Mouse (Mus musculus) kidney, postnatal 25 days (tissue): Measurements from ENCODE around the gene Dnajb5.

Source experiments
- DNase-seq, 2 experiments: peaks; one replicate each; pipeline ENCODE4 v3.0.0; 2021; ENCODE audit warnings: mixed read lengths in 2 of 2

Dnajb5 gene

GRCm38 (mm10) chr4:42945043-42945442 lies 4.6 kb upstream of the Dnajb5 start:
- DNase-seq: peak; percentile 38 to 55

- DNase-seq: no peak
Measured at GRCm38 (mm10) chr4:42945445-42945844, 4.2 kb upstream of the Dnajb5 start.

- peak in 1 of 2 experiments; percentile 78 for DNase-seq
Measured at GRCm38 (mm10) chr4:42945952-42946351, 3.7 kb upstream of the Dnajb5 start.

GRCm38 (mm10) chr4:42946733-42947290 lies 2.8 kb upstream of the Dnajb5 start:
- no peak for DNase-seq

GRCm38 (mm10) chr4:42948527-42948926 lies 1.1 kb upstream of the Dnajb5 start:
- no peak for DNase-seq

- DNase-seq: no peak
Measured at GRCm38 (mm10) chr4:42949051-42949675, 451 bp upstream of the Dnajb5 start.

GRCm38 (mm10) chr4:42950065-42950558 lies 498 bp downstream of the Dnajb5 start:
- DNase-seq: peak; percentile 85 to 94

GRCm38 (mm10) chr4:42951206-42952195 lies 1.9 kb downstream of the Dnajb5 start:
- DNase-seq: no peak

- no peak for DNase-seq
Measured at GRCm38 (mm10) chr4:42952563-42952962, 2.9 kb downstream of the Dnajb5 start.

- DNase-seq: peak; percentile 28 to 64
Measured at GRCm38 (mm10) chr4:42953435-42954094, 4.0 kb downstream of the Dnajb5 start.

GRCm38 (mm10) chr4:42954297-42954696 lies 4.7 kb downstream of the Dnajb5 start:
- peak; percentile 73 to 82 for DNase-seq

- DNase-seq: no peak
Measured at GRCm38 (mm10) chr4:42955200-42955599, 5.6 kb downstream of the Dnajb5 start.

- DNase-seq: no peak
Measured at GRCm38 (mm10) chr4:42956581-42956980, 7.0 kb downstream of the Dnajb5 start.

GRCm38 (mm10) chr4:42957306-42957705 lies 7.7 kb downstream of the Dnajb5 start:
- peak; percentile 25 to 65 for DNase-seq

GRCm38 (mm10) chr4:42957979-42958378 lies 8.4 kb downstream of the Dnajb5 start:
- DNase-seq: no peak

- DNase-seq: no peak
Measured at GRCm38 (mm10) chr4:42958942-42959341, 9.3 kb downstream of the Dnajb5 start.

- no peak for DNase-seq
Measured at GRCm38 (mm10) chr4:42959382-42959781, 9.8 kb downstream of the Dnajb5 start.

GRCm38 (mm10) chr4:42961592-42961991 lies 12.0 kb downstream of the Dnajb5 start:
- DNase-seq: peak; percentile 70 to 77

GRCm38 (mm10) chr4:42963480-42963879 lies 13.9 kb downstream of the Dnajb5 start:
- peak in 1 of 2 experiments; percentile 40 for DNase-seq

- peak in 1 of 2 experiments; percentile 47 for DNase-seq
Measured at GRCm38 (mm10) chr4:42965039-42965719, 15.6 kb downstream of the Dnajb5 start.

GRCm38 (mm10) chr4:42969304-42969703 lies 19.7 kb downstream of the Dnajb5 start, which contains the start of gene 1700022I11Rik:
TSS of gene 1700022I11Rik (plus strand) at chr4:42969604.
- no peak for DNase-seq

GRCm38 (mm10) chr4:42972952-42973351 lies 23.3 kb downstream of the Dnajb5 start:
- no peak for DNase-seq
